Mouse (Mus musculus) embryonic facial prominence, embryonic 12.5 days (tissue): ENCODE measurements at regions not wholly inside any gene's neighbourhood (a gene's known extent, or its start where the extent isn't known, plus 50 kb on each side); places are given as distances from the start of the nearest gene placed in this dataset.
"Not testable (repeated sequence)": the region's sequence is repeated elsewhere in the genome, so short reads cannot be mapped to it uniquely, and the experiment has no call there.

Source experiments
- ATAC-seq: fragments of 200-750 bp; cut with Nextera tagmentation; 2 replicates; pipeline ENCODE4 v1.8.0; 2017; ENCODE audit not compliant: insufficient number of reproducible peaks, insufficient read depth, low FRiP score, low TSS enrichment
- H3K27ac ChIP-seq: fragments of 300-500 bp; sonication (generic); 2 replicates; pipeline ENCODE4 v1.5.1; 2016; ENCODE audit warnings: mild to moderate bottlenecking
- H3K27me3 ChIP-seq: fragments of 300-500 bp; sonication (generic); 2 replicates; pipeline ENCODE4 v1.6.1; 2016; ENCODE audit warnings: mild to moderate bottlenecking, moderate library complexity
- H3K36me3 ChIP-seq: fragments of 300-500 bp; sonication (generic); 2 replicates; pipeline ENCODE4 v1.6.1; 2016; ENCODE audit warnings: mild to moderate bottlenecking
- H3K4me1 ChIP-seq: fragments of 300-500 bp; sonication (generic); 2 replicates; pipeline ENCODE4 v1.6.1; 2016
- H3K4me2 ChIP-seq: fragments of 300-500 bp; sonication (generic); replicated peaks from 2 replicates; pipeline ENCODE4 v1.6.1; 2016; ENCODE audit warnings: mild to moderate bottlenecking, moderate library complexity
- H3K4me3 ChIP-seq: fragments of 300-500 bp; sonication (generic); 2 replicates; pipeline ENCODE4 v1.5.1; 2016; ENCODE audit warnings: mild to moderate bottlenecking
- H3K9ac ChIP-seq: fragments of 300-500 bp; sonication (generic); 2 replicates; pipeline ENCODE4 v1.6.1; 2016; ENCODE audit warnings: mild to moderate bottlenecking, moderate library complexity
- H3K9me3 ChIP-seq: fragments of 300-500 bp; sonication (generic); 2 replicates; pipeline ENCODE4 v1.6.1; 2016; ENCODE audit warnings: mild to moderate bottlenecking, moderate library complexity
- WGBS: fragments of 180-500 bp; shearing (Covaris S2); methylation state at CpG from one replicate; pipeline ENCODE4 v1.1.7; 2016; 5-methylcytosine and 5-hydroxymethylcytosine counted together

GRCm38 (mm10) chr2:108827974-108828700 is 452.4 kb upstream of the Kif18a start:
- H3K4me1 ChIP-seq: peaks cover 14% of the 10 kb centered on the region
- H3K4me3 ChIP-seq: no peak overlapping the region
- H3K36me3 ChIP-seq: no peaks in the 10 kb centered on the region
- H3K9me3 ChIP-seq: no peaks in the 10 kb centered on the region
- H3K9ac ChIP-seq: no peak overlapping the region
- H3K27ac ChIP-seq: 0 out of 2 replicates have a peak overlapping the region, but pooled peaks have one; percentile 11
- no peaks in the 10 kb centered on the region for H3K27me3 ChIP-seq
- H3K4me2 ChIP-seq: no peak overlapping the region
- 26% methylated on average over 3 of the region's 3 CpGs for WGBS
- ATAC-seq: no peak

GRCm38 (mm10) chr2:108843855-108844254 is 436.7 kb upstream of the Kif18a start:
- H3K27ac ChIP-seq, H3K4me2 ChIP-seq, H3K36me3 ChIP-seq, ATAC-seq, H3K27me3 ChIP-seq, H3K4me1 ChIP-seq, H3K4me3 ChIP-seq, H3K9ac ChIP-seq, H3K9me3 ChIP-seq: not testable (repeated sequence)
- WGBS: 58% methylated on average over 2 of the region's 2 CpGs

DNA sequence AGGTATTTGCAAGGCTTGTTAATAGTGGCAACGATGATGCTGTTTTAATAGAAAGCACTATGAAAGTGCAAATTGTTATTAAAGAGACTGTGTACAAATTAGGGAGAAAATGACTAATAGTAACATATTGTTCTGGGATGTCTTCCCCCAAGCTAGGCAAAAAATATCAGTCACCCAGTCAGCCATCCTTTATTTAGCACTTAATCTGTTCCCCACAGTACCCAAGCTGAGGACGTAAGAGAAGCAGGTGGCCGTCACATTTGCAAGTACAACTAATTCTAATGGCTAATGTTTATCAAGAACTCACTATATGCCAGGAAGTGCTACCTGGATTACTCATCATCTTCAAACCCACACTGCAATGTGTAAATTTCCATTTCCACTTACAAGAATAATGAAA is 432.5 kb upstream of the Kif18a start:
- no peak overlapping the region for H3K4me3 ChIP-seq
- no peak overlapping the region for H3K4me2 ChIP-seq
- H3K4me1 ChIP-seq: no peaks in the 10 kb centered on the region
- H3K27me3 ChIP-seq: no peaks in the 10 kb centered on the region
- no peaks in the 10 kb centered on the region for H3K36me3 ChIP-seq
- no peak for ATAC-seq
- 82% methylated on average over 3 of the region's 3 CpGs for whole genome bisulfite sequencing
- H3K9ac ChIP-seq: no peak overlapping the region
- no peak overlapping the region for H3K27ac ChIP-seq
- no peaks in the 10 kb centered on the region for H3K9me3 ChIP-seq

DNA sequence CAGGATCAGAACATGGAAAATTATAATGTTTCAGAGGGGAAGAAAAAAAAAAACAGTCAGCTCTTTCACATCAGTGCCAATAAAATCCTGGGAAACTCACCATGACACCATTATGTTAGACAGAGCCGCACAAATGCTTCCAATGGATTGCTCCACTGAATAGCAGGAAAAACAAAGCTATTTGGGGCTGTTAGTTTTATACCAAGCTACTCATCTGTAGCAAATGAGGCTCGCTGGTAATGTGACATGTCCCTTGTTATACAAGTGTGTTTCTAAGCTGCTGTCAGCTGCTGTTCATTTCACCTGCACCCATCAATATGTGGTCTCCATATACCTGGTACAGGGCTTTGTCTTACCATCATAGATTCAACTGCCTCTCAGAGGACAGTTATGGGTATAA is 426.1 kb upstream of the Kif18a start:
- Histone ChIP-seq H3K9ac (no peak overlapping the region), H3K4me3 (no peak overlapping the region), H3K27me3 (no peaks in the 10 kb centered on the region), H3K9me3 (no peaks in the 10 kb centered on the region), H3K36me3 (no peaks in the 10 kb centered on the region), H3K27ac (no peak overlapping the region), H3K4me1 (no peaks in the 10 kb centered on the region), H3K4me2 (no peak overlapping the region)
- 77% methylated on average over 2 of the region's 2 CpGs for WGBS
- no peak for ATAC-seq

DNA sequence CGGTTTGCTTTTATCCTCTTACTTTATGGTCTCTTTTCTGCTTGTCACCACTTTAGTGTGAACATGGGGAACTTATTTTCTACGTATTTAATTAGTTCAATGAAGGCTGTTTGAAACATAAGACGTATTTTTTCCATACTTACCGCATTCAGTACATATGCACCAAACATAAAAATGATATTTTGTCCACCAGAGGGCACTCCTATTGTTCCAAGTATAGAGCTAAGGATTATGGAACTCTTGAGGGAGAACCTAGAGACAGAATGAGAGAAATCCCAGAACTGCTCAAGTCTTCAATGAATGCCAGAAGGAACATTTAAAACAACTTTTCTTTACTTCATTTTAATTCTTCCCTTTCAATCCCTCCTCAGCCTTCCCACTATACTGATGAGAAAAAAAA is 403.4 kb upstream of the Kif18a start:
- ATAC-seq: no peak
- WGBS: 67% methylated on average over 4 of the region's 4 CpGs
- no peaks in the 10 kb centered on the region for H3K4me1 ChIP-seq
- H3K9me3 ChIP-seq: no peaks in the 10 kb centered on the region
- H3K9ac ChIP-seq: no peak overlapping the region
- H3K27me3 ChIP-seq: no peaks in the 10 kb centered on the region
- H3K36me3 ChIP-seq: no peaks in the 10 kb centered on the region
- no peak overlapping the region for H3K4me2 ChIP-seq
- H3K27ac ChIP-seq: no peak overlapping the region
- H3K4me3 ChIP-seq: no peak overlapping the region

DNA sequence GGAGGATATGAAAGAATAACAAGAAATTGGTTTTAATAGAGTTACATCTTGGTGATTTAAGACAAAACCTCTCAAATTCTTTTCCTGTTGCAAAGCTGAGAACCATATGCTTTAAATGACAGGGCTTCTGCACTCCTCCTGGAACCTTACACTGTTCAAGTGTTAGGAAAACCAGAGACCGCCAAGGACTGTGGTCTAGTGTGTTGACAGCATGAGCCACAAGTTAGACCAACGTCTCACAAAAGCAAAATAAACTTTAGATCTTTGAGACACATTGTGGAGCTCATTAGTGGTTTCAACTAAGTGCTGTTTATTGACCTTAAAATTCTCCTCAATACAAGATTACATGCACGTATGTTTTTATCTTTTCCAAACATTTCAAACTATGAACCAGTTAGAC is 402.9 kb upstream of the Kif18a start:
- ATAC-seq: no peak
- H3K4me2 ChIP-seq: no peak overlapping the region
- no peak overlapping the region for H3K4me3 ChIP-seq
- H3K4me1 ChIP-seq: no peaks in the 10 kb centered on the region
- 42% methylated on average over 3 of the region's 3 CpGs for WGBS
- no peaks in the 10 kb centered on the region for H3K9me3 ChIP-seq
- no peak overlapping the region for H3K9ac ChIP-seq
- H3K27me3 ChIP-seq: no peaks in the 10 kb centered on the region
- no peak overlapping the region for H3K27ac ChIP-seq
- no peaks in the 10 kb centered on the region for H3K36me3 ChIP-seq

DNA sequence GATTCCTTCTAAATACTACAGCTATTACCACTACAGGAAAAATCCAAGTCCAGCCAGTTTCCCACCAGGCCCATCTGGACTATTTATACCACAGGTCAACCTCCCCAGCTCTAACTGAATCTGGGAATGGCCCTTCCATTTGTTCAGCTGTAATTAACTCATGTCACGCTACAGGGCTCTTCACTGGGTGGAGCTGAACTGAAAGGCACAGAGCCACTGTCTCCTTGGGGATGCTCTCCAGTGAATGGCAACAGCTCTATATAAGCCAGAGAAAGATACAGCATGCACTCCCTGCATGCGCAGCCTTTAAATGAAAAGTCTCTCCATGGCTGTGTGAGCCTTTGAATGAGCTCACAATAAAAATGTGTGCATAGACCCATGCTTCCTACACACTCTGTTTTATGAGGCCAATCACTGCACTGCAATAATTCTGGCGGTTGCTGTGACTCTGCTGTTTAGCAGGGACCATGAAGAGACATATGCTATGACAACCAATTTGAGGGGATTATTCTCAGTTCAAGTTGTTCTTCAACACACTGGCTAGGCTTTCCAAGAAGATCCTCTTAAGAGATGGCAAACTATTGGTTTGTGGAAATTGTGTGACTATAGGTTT is 376.3 kb upstream of the Kif18a start:
- Histone ChIP-seq H3K9ac (no peak overlapping the region), H3K4me3 (no peak overlapping the region), H3K4me2 (no peak overlapping the region), H3K9me3 (no peaks in the 10 kb centered on the region), H3K27ac (no peak overlapping the region), H3K4me1 (no peaks in the 10 kb centered on the region), H3K36me3 (no peaks in the 10 kb centered on the region), H3K27me3 (no peaks in the 10 kb centered on the region)
- WGBS: 65% methylated on average over 3 of the region's 3 CpGs
- no peak for ATAC-seq

DNA sequence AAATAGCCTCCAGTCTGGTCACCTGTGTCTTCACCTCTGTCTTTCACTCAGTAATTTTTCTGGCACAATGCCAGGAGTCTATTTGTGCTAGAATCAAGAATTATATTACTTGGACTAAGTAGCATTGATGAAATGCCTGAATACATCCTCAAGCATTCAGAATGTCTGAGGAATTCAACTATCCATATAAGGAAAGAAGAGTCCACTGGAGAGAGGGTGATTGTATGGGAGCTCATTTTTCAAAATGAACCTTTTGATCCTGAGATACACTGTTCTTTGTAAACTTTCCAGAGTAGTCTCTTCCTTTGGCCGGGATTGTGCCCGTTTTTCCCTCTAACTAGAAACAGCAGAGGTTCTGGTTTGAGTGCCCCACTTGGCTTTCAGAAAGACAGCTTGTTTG is 367.0 kb upstream of the Kif18a start:
- ATAC-seq: no peak
- WGBS: 29% methylated on average over 2 of the region's 2 CpGs
- Histone ChIP-seq H3K27ac (no peak overlapping the region), H3K36me3 (no peaks in the 10 kb centered on the region), H3K9me3 (no peaks in the 10 kb centered on the region), H3K9ac (no peak overlapping the region), H3K4me2 (no peak overlapping the region), H3K4me1 (no peaks in the 10 kb centered on the region), H3K27me3 (no peaks in the 10 kb centered on the region), H3K4me3 (no peak overlapping the region)

DNA sequence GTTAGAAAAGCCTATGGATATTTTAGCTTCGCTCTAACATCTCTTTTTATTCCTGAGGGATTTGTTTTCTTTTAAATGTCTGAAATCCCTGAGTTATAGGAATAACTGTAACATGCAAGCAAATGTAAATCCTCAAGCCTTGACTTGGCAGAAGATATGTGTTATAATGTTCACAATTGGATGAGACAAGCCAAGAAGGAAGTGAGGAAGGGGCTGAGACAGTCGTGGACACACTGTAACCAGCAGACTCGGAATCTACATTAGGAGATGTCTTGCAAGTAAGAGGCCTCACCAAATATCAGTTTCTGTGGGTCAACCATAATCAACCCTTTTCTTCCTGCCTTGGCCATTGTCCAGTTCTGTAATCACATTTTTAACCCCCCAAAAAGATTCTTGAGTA is 366.6 kb upstream of the Kif18a start:
- Histone ChIP-seq H3K4me1 (no peaks in the 10 kb centered on the region), H3K9ac (no peak overlapping the region), H3K4me2 (no peak overlapping the region), H3K4me3 (no peak overlapping the region), H3K36me3 (no peaks in the 10 kb centered on the region), H3K9me3 (no peaks in the 10 kb centered on the region), H3K27me3 (no peaks in the 10 kb centered on the region), H3K27ac (no peak overlapping the region)
- ATAC-seq: no peak
- WGBS: 54% methylated on average over 3 of the region's 3 CpGs

- H3K9me3 ChIP-seq: no peaks in the 10 kb centered on the region
- H3K4me3 ChIP-seq: no peak overlapping the region
- H3K9ac ChIP-seq: no peak overlapping the region
- H3K27ac ChIP-seq: no peak overlapping the region
- no peaks in the 10 kb centered on the region for H3K4me1 ChIP-seq
- no peaks in the 10 kb centered on the region for H3K27me3 ChIP-seq
- no peak overlapping the region for H3K4me2 ChIP-seq
- 59% methylated on average over 3 of the region's 3 CpGs for WGBS
- H3K36me3 ChIP-seq: no peaks in the 10 kb centered on the region
- ATAC-seq: no peak
Measured at GRCm38 (mm10) chr2:108919500-108920045, 361.0 kb upstream of the Kif18a start.

GRCm38 (mm10) chr2:108920111-108920510 is 360.4 kb upstream of the Kif18a start:
- 72% methylated on average over 5 of the region's 5 CpGs for WGBS
- Histone ChIP-seq H3K4me2 (no peak overlapping the region), H3K4me1 (no peaks in the 10 kb centered on the region), H3K9ac (no peak overlapping the region), H3K27me3 (no peaks in the 10 kb centered on the region), H3K9me3 (no peaks in the 10 kb centered on the region), H3K4me3 (no peak overlapping the region), H3K27ac (no peak overlapping the region), H3K36me3 (no peaks in the 10 kb centered on the region)
- ATAC-seq: no peak

DNA sequence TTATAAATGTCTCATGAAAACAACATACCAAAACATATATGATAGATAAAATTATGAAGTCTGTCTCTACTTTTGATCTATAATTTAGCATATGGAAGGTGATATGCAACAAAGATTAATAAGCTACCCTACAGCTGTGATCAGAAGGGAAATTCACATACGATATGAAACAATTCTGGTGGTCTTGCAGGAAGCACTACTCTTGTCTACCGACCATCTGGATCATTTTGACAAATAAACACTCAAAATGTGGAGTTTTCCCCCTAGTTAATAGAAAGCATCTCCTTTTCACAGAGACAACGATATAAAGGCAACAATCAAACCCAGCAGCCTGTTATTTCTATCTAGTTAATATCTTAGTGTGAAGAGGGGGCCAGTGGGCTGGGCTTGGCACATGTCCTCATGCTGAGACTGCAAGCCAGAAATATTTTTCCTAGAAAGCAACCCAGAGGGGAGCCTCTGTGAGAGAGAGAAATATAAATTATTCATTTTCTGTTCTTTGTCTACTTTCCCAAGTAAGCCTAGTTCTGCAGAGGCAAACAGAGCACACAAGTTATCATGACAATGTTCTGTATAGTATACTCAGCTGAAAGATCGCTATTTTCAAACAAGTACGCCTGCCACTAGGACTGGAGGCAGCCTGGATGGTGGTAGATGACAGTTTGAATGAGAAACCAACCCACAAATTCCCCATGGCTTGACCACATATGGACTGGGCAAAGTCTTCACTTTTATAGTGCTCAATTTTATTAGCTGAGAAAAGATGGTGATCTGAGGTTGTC is 344.4 kb upstream of the Kif18a start:
- no peak for ATAC-seq
- no peaks in the 10 kb centered on the region for H3K36me3 ChIP-seq
- H3K4me1 ChIP-seq: no peaks in the 10 kb centered on the region
- no peak overlapping the region for H3K4me3 ChIP-seq
- H3K4me2 ChIP-seq: no peak overlapping the region
- H3K27ac ChIP-seq: no peak overlapping the region
- no peak overlapping the region for H3K9ac ChIP-seq
- no peaks in the 10 kb centered on the region for H3K27me3 ChIP-seq
- no peaks in the 10 kb centered on the region for H3K9me3 ChIP-seq
- WGBS: 69% methylated on average over 5 of the region's 5 CpGs
